Mouse (Mus musculus): ENCODE measurements around the gene Tanc1. TPM values are rescaled to one million over a fixed set of nuclear protein-coding genes. Genes with fewer than 3 reads are reported as not detected.

The Tanc1 gene
- polyA plus RNA-seq, 1 experiment from 2014 or later, result 40.7 TPM

DNA sequence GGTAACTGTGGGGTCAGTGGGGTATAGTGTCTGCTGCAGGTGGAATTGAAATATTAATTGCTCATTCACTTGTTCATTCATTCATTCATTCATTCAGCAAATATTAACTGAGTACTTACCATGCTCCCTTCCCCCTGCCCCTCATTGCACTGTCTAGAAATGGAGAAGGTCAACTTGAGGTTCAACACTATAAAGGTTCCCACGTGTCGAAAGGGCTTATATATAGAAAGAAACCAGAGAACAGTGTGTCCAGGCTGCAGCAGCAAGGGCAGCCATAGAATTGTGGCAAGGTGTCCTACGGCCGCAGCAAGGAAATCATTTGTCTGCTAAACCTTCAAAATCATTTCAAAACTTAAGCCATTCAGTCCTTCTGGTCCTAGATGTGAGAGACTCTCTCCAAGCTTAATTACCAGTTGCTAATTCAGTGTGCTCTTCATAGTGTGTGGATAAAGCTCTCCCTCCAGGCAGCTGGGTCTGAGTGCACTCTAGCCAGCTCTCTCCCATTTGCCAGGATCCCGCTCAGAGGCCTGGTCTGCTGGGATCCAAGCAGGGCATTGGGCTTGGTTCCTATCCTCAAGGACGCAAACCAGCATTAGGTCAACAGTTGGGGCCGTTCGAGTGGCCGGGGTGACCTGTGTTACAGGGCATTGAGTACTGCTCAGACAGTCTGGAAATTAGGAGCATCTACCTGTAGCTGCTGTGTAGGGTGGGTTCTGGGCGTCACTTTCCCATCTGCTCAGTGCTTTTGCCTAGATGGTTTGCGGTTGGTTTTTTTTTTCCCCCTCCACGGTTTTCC is 172.2 kb downstream of the Tanc1 start:
- ATAC-seq (ENCODE audit: insufficient number of reproducible peaks, low FRiP score, low TSS enrichment, low read depth), result no peak
- H3K27ac ChIP-seq (replicated peaks), result peak overlapping the region; percentile 29; the same call in 1 of the 2 replicates
- no peak overlapping the region for H3K9ac ChIP-seq
- H3K4me3 ChIP-seq (replicated peaks), result no peak overlapping the region
- H3K4me2 ChIP-seq (replicated peaks), result no peak overlapping the region
- H3K4me1 ChIP-seq, result peaks cover 46% of the 10 kb centered on the region
- peaks cover 13% of the 10 kb centered on the region; the same call in 1 of the 2 replicates for H3K36me3 ChIP-seq
- 81% methylated on average over 12 of the region's 12 CpGs for WGBS
- no peaks in the 10 kb centered on the region for H3K27me3 ChIP-seq
- no peaks in the 10 kb centered on the region for H3K9me3 ChIP-seq (replicated peaks)

- Histone ChIP-seq H3K36me3 (peaks cover 13% of the 10 kb centered on the region; the same call in 1 of the 2 replicates), H3K27ac (replicated peaks) (peak overlapping the region; percentile 29; the same call in 1 of the 2 replicates), H3K4me2 (replicated peaks) (no peak overlapping the region), H3K4me3 (replicated peaks) (no peak overlapping the region), H3K9ac (no peak overlapping the region), H3K9me3 (replicated peaks) (no peaks in the 10 kb centered on the region), H3K4me1 (peaks cover 44% of the 10 kb centered on the region), H3K27me3 (no peaks in the 10 kb centered on the region)
- 65% methylated on average over 6 of the region's 6 CpGs for WGBS
- no peak for ATAC-seq (ENCODE audit: insufficient number of reproducible peaks, low FRiP score, low TSS enrichment, low read depth)
Observed at GRCm38 (mm10) chr2:59784628-59784883, 172.7 kb downstream of the Tanc1 start.

DNA sequence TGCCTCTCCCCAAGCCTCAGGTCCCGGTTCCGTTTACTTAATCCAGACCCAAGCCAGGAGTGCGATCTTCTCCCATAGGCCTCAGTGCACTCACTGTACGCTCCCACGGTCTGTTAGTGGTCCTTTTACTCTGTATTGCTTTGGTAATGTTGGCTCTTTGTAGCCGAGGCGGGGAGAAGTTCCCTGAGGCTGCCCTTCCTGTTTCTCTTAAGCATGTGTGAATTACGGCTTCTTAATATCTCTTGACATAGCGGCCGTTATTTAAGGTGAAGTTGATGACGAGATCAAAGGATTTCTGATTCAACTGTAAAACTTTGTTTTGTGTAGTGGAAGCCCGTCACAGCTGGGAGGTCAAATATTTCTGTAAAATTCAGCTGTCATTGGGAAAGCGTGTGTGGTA is 173.8 kb downstream of the Tanc1 start:
- 59% methylated on average over 13 of the region's 13 CpGs for WGBS
- no peak for ATAC-seq (ENCODE audit: insufficient number of reproducible peaks, low FRiP score, low TSS enrichment, low read depth)
- no peak overlapping the region for H3K4me2 ChIP-seq (replicated peaks)
- H3K27ac ChIP-seq (replicated peaks), result 0 out of 2 replicates have a peak overlapping the region, but pooled peaks have one; percentile 48
- no peaks in the 10 kb centered on the region for H3K27me3 ChIP-seq
- H3K36me3 ChIP-seq, result peaks cover 13% of the 10 kb centered on the region; the same call in 1 of the 2 replicates
- H3K4me3 ChIP-seq (replicated peaks), result no peak overlapping the region
- no peaks in the 10 kb centered on the region for H3K9me3 ChIP-seq (replicated peaks)
- peaks cover 43% of the 10 kb centered on the region for H3K4me1 ChIP-seq
- no peak overlapping the region for H3K9ac ChIP-seq

GRCm38 (mm10) chr2:59788704-59789500 is 177.1 kb downstream of the Tanc1 start:
- H3K4me1 ChIP-seq, result peaks cover 18% of the 10 kb centered on the region
- no peaks in the 10 kb centered on the region for H3K27me3 ChIP-seq
- no peak overlapping the region for H3K4me3 ChIP-seq (replicated peaks)
- ATAC-seq (ENCODE audit: insufficient number of reproducible peaks, low FRiP score, low TSS enrichment, low read depth), result no peak
- 65% methylated on average over 7 of the region's 7 CpGs for WGBS
- no peaks in the 10 kb centered on the region for H3K9me3 ChIP-seq (replicated peaks)
- no peak overlapping the region for H3K27ac ChIP-seq (replicated peaks)
- H3K4me2 ChIP-seq (replicated peaks), result no peak overlapping the region
- H3K9ac ChIP-seq, result no peak overlapping the region
- H3K36me3 ChIP-seq, result peaks cover 32% of the 10 kb centered on the region

DNA sequence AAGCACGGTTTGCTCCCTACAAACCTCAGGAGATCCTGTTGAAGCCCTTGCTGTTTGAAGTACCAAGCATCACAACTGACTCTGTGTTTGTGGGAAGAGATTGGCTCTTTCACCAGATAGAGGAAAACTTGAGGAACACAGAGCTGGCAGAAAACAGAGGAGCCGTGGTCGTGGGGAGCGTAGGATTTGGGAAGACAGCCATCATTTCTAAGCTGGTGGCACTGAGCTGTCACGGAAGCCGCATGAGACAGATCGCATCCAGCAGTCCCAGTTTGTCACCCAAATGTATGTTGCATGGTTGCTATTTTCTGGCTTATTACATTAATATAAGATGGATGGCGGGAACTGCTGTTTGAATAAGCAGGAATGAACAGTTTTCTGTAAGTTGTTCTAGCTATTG is 179.8 kb downstream of the Tanc1 start:
- Histone ChIP-seq H3K4me3 (replicated peaks) (no peak overlapping the region), H3K27ac (replicated peaks) (no peak overlapping the region), H3K27me3 (no peaks in the 10 kb centered on the region), H3K4me1 (no peaks in the 10 kb centered on the region), H3K36me3 (peaks cover 48% of the 10 kb centered on the region), H3K9ac (no peak overlapping the region), H3K4me2 (replicated peaks) (no peak overlapping the region), H3K9me3 (replicated peaks) (no peaks in the 10 kb centered on the region)
- no peak for ATAC-seq (ENCODE audit: insufficient number of reproducible peaks, low FRiP score, low TSS enrichment, low read depth)
- WGBS, result 75% methylated on average over 8 of the region's 8 CpGs

GRCm38 (mm10) chr2:59793337-59793736 is 181.5 kb downstream of the Tanc1 start:
- Histone ChIP-seq H3K27ac (replicated peaks) (no peak overlapping the region), H3K36me3 (peaks cover 48% of the 10 kb centered on the region), H3K4me3 (replicated peaks) (no peak overlapping the region), H3K9me3 (replicated peaks) (no peaks in the 10 kb centered on the region), H3K27me3 (no peaks in the 10 kb centered on the region), H3K4me1 (no peaks in the 10 kb centered on the region), H3K4me2 (replicated peaks) (no peak overlapping the region), H3K9ac (no peak overlapping the region)
- ATAC-seq (ENCODE audit: insufficient number of reproducible peaks, low FRiP score, low TSS enrichment, low read depth), result no peak
- WGBS, result 78% methylated on average over 9 of the region's 9 CpGs

DNA sequence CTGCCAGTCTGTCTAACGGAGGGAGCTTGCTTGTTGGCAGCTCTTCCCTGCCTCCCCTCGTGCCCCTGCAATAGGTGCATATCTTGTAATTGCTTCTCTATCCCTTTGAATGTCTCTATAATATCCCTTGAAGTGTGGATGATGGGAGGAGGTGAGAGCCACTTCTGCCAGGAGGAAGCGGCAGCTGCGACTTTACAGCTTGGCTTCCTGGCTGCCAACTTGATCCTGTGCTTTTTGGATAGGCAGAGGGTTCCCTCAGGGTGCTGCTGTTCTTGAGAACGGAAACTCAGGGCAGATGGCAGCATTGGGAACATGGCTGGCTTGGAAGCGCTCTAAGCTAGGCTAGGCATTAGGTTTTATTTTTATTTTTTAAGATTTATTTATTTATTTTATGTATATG is 183.0 kb downstream of the Tanc1 start:
- Histone ChIP-seq H3K4me3 (replicated peaks) (no peak overlapping the region), H3K4me2 (replicated peaks) (no peak overlapping the region), H3K27ac (replicated peaks) (no peak overlapping the region), H3K36me3 (peaks cover 56% of the 10 kb centered on the region), H3K9ac (no peak overlapping the region), H3K27me3 (no peaks in the 10 kb centered on the region), H3K9me3 (replicated peaks) (no peaks in the 10 kb centered on the region), H3K4me1 (peaks cover 10% of the 10 kb centered on the region)
- no peak for ATAC-seq (ENCODE audit: insufficient number of reproducible peaks, low FRiP score, low TSS enrichment, low read depth)
- 86% methylated on average over 6 of the region's 6 CpGs for WGBS

DNA sequence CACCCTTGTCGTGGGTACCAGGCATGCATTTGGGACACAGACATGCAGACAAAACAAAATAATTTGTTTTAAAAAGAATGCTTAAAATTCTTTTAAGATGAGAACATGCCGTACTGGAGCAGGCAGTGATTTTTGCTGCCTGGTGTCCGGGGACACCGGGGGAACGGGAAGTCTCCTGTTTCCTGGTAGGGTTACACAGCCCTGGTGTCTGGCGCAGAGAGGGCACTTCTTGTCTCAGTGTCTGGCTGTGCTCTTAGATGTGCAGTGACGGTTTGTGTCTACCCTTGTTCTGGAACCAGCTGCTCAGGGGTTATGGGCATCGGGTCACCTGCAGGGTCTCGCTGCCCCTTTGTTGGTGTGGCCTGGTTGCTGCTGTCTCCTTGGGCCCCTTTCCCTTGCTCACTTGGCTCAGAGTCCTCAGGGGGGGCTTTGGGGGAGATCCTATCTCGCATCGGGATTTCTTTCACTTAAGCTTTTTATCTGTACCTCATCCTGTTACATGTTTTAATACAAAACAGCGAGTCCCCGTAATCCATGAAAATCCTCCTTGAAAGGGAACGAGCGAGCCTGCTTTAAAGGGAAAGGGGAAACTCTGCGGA is 187.2 kb downstream of the Tanc1 start:
- H3K27me3 ChIP-seq, result no peaks in the 10 kb centered on the region
- ATAC-seq (ENCODE audit: insufficient number of reproducible peaks, low FRiP score, low TSS enrichment, low read depth), result no peak
- H3K9ac ChIP-seq, result no peak overlapping the region
- H3K36me3 ChIP-seq, result peaks cover 54% of the 10 kb centered on the region
- no peak overlapping the region for H3K4me3 ChIP-seq (replicated peaks)
- no peaks in the 10 kb centered on the region for H3K9me3 ChIP-seq (replicated peaks)
- H3K4me1 ChIP-seq, result peaks cover 10% of the 10 kb centered on the region
- H3K27ac ChIP-seq (replicated peaks), result 0 out of 2 replicates have a peak overlapping the region, but pooled peaks have one; percentile 17
- 44% methylated on average over 16 of the region's 16 CpGs for WGBS
- H3K4me2 ChIP-seq (replicated peaks), result no peak overlapping the region

- Histone ChIP-seq H3K9ac (no peak overlapping the region), H3K9me3 (replicated peaks) (no peaks in the 10 kb centered on the region), H3K27ac (replicated peaks) (no peak overlapping the region), H3K27me3 (no peaks in the 10 kb centered on the region), H3K36me3 (peaks cover 50% of the 10 kb centered on the region), H3K4me1 (peaks cover 10% of the 10 kb centered on the region), H3K4me3 (replicated peaks) (no peak overlapping the region), H3K4me2 (replicated peaks) (no peak overlapping the region)
- WGBS, result 79% methylated on average over 14 of the region's 14 CpGs
- no peak for ATAC-seq (ENCODE audit: insufficient number of reproducible peaks, low FRiP score, low TSS enrichment, low read depth)
Observed at GRCm38 (mm10) chr2:59799572-59799971, 187.7 kb downstream of the Tanc1 start.

DNA sequence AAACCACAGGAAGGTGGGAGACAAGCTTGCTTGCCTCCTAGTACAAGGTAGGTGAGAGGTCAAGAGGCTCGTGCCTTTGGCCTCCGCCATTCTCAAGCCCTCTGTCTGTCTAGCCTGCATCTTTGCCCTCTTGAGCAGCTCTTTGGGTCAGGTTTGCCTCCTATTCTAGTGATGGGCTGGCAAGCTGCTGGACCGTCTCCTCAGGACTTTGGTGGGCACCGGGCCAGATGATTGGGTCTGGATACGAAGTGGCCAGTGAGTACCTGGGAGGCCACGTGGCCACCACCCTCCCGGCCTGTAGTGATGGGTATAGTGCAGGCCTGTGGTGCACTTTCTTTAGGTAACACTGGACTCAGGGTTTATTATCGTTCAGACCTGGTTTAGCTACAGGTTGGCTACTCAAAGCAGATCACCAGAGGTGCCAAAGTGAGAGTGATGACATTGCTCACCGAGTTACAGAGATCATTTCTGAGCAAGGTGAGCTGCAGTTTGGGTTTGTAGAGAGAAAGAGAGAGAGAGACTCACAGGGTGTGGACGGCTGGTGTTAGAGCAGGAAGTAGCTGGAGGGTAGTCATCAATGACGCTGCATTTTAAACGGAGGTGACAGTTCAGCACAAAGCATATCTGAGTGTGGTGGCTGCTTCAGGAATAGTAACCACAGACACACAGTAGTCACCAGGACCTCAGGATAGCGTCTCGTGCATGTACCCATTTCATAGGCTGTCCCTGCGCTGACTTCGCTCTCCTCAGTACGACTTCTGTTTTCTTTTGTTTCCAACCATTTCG is 188.8 kb downstream of the Tanc1 start:
- Histone ChIP-seq H3K36me3 (peaks cover 41% of the 10 kb centered on the region), H3K27me3 (no peaks in the 10 kb centered on the region), H3K4me1 (peaks cover 10% of the 10 kb centered on the region), H3K4me3 (replicated peaks) (no peak overlapping the region), H3K4me2 (replicated peaks) (no peak overlapping the region), H3K27ac (replicated peaks) (no peak overlapping the region), H3K9me3 (replicated peaks) (no peaks in the 10 kb centered on the region), H3K9ac (no peak overlapping the region)
- no peak for ATAC-seq (ENCODE audit: insufficient number of reproducible peaks, low FRiP score, low TSS enrichment, low read depth)
- WGBS, result 90% methylated on average over 18 of the region's 18 CpGs

Data from embryonic facial prominence, embryonic 15.5 days (tissue).